Mouse (Mus musculus) right cerebral cortex, postnatal 25 days (tissue): ENCODE results near the gene Olfr896-ps1.

Source experiments
- DNase-seq: peaks from one replicate; pipeline ENCODE4 v3.0.0; 2022

The Olfr896-ps1 gene

GRCm38 (mm10) chr9:38290807-38291206 lies at the start of gene Olfr896-ps1:
Olfr896-ps1 (plus strand) TSS chr9:38291107.
- DNase-seq: no peak

- DNase-seq: no peak
Observed at GRCm38 (mm10) chr9:38252474-38252873, 38.4 kb upstream of the Olfr896-ps1 start, which contains the start of gene Olfr143. Olfr143 (plus strand) TSS chr9:38252774.

GRCm38 (mm10) chr9:38267551-38267950 lies 23.4 kb upstream of the Olfr896-ps1 start, which contains the start of gene Olfr895:
Olfr895 (plus strand) TSS chr9:38267851.
- DNase-seq: no peak

GRCm38 (mm10) chr9:38328760-38329159 lies 37.9 kb downstream of the Olfr896-ps1 start, which contains the start of gene Olfr25:
Olfr25 (plus strand) TSS chr9:38329060.
- no peak for DNase-seq
